Mouse (Mus musculus): Measurements from ENCODE around the gene Ppp1r13l. TPM values are rescaled to one million over a fixed set of nuclear protein-coding genes. Genes with fewer than 3 reads are reported as not detected.

Gene Ppp1r13l
- total RNA-seq, 2 experiments from 2014 or later, result 2.6 TPM

DNA sequence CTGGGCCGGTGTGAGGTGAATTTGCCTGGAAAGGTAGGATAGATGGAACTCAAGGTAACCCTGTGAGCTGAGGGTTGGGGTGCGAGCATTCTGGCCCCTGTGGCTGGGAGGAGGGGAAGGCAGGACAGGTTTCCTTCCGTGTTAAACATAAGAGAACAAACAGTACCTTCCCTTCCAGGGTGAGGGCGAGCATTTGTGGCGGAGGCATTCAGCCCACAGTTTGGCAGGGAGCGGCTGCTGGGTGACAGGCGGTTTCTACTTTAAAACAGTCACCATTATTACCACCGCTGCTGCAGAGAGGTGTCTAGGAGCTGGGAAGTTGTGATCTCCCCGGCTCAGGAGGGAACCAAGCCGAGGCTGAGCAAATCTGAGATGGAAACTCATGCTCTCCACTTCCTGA is 22.4 kb upstream of the Ppp1r13l start:
- no peak for DNase-seq

DNA sequence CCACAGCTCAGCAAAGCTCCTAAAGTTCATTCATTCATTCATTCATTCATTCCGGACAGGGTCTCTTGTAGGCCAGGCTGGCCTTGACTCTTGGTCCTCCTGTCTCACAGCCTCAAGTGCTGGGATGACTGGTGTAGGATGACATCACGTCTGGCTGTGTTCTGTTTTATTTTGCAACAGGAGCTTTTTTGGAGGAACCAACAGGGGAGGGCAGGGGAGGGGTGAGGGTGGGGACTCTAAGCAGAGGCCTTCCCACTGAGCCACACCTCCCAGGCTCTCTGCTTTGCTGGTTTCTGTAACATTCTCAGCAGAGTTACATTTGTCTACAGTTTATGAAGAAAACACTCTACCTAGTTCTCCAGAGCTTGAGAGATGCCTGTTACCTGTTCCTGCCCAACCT is 21.5 kb upstream of the Ppp1r13l start:
- DNase-seq, result no peak

DNA sequence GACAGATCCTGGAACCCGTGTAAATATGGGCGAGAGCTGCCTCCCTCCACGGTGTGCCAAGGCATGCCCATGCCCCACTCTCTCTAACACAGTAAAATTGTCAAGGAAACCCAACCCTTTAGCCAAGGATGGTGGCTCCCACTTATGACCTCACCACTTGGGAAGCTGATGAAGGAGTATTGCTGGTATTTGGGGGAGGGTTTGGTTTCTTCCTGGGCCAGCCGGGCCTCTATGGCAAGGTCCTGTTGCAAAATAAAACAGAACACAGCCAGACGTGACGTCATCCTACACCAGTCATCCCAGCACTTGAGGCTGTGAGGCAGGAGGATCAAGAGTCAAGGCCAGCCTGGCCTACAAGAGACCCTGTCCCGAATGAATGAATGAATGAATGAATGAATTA is 21.0 kb upstream of the Ppp1r13l start:
- no peak for DNase-seq

DNA sequence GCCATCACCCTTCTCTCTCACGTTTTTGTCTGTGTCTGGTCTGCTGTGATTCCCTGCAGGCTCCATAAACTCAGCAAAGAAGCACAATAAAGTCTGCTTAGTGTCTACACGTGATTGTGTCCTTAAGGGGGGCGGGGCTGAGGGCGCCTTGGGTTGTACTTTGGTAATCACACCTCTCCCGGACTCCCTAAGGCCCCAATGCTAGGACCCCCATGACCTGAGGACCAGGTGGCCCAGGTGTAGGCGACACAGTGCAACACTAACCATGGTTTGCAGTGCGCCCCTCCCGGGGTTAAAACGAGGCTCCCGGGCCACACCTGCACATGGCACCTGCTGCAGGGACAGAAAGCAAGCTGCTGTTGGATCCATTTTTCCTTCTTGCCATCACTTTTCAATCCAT is 18.3 kb upstream of the Ppp1r13l start:
- DNase-seq, result no peak

DNA sequence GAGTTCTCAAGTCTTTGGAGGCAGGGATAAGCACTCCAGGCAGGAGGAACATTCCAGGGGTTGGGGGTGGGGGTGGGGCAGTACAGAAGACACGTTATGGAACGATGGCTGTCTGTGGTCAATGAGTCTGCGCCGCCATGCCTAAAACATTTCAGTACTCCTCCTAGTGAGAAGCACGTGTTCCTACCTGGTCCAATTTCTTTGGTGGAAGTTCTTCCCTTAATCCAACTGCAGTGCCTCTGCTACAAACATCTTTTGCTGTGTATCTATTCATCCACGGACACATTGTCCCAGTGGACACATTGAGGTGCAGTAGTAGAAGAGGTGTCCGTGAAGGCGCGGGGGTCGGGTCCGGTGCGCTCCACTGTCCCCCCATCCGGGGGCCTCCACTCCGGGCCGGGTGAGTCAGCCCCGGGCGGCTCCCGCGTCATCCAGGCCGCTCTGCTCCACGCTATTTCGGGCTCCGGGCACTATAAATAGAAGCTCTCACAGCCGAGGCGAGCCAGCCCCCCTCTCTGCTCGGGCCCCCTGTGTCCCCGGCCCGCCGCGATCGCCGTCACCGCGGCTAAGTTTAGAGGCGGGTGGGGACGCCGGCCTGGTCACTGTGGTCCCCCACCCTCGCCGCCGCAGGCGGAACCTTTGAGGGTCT is 17.7 kb upstream of the Ppp1r13l start:
- peak; percentile 72 for DNase-seq

DNA sequence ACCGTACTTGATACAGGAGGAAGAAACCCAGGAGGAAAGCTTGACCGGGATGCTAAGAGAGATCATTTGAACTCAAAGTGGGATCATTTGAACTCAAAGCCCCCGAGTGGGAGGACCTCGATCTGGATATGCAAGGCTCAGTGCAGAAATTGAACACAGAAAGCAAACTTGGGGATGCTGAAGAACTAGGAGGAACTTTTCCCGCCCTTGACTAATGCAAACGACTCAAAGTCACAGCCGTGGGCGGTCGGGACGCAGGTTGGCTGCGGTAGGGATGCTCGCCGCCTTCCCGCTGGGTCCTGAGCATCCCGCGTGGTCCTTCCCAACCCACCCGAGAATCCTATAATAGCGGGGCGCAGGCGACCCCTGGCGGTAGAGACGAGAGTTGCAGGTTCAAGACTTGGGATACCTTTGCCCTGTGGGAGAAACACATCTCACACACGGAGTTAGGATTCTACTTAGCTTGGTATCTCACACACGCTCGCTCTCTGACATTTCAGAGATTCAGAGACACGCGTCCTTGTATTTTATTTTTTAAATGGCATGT is 17.0 kb upstream of the Ppp1r13l start:
- DNase-seq, result peak; percentile 71

DNA sequence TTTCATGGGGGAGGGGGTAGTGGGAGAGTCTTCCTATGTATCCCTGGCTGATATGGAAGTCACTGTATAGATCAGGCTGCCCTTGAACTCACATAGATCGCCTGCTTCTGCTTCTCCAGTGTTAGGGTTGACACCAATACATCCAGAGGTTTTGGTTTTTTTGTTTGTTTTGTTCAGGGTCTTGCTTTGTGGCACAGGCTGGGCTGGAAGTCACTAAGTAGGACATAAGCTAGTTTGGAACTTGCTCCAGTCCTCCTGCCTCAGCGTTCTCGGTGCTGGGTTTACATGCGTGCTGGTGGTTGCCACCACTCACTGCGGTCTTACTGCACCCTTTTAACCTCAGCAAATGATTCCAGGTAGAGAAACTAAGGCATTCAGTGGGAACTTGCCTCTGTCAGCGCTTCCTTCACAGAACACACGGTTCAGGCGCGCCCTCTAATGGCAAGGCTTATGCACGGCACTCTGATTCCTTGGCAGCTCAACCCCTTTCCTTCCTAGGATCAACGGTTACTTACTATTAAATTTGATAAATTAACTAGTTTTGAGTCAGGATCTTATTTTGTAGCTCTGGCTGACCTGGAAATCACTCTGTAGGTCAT is 16.2 kb upstream of the Ppp1r13l start:
- DNase-seq, result peak; percentile 57

DNA sequence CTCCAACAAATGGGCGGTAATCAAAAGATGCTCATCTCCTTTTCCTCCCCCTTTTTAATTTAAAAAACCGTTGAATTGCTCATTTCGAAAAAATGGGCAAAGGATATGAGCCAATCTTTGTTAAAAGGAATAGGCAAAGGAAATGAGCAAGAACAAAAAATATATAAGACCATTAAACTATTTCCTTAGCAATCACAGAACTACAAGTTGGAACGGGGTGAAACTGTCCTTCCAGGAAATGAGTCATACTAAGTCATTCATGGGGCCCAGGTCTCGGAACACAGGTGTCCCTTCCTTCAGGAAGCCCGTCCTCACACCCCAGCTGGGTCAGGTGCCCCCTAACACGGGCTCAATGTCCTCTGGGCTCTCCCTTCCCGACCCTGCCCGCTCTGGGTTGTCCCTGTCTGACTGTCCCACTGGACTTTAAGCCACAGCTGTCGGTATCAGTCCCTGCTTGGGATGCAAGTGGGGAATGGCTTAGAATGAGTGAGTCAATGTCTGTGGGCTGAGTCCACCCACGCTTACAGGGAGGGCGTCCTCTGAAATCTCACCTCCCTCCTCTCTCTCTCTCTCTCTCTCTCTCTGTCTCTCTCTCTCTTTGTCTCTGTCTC is 15.2 kb upstream of the Ppp1r13l start, which contains the start of gene Ercc1:
TSS of gene Ercc1 (plus strand) at position 542 of the 611 bp plus-strand sequence.
- DNase-seq, result no peak

DNA sequence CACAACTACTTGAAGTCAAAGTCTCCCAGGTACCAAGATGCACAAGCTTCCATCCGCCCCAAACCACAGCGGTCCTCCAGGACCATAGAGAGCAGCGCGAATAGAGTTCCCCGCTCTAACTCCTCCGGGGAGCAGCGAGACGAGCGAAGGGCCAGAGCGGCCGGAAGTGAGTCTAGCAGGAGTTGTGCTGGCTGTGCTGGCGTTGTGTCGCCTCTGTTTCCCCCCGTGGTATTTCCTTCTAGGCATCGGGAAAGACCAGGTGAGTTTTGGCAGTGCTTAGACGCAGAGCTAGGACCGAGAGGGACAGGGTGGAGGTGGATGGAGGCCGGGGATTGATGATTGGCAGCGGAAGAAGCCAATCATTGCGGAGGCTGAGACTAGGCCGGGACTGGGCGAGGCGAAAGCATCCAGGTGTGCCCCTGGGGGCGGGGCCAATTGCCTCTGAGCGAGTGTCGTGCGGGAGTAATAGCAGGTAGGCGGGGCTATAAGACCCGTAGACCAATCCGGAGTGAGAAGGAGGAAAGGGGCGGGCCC is 14.5 kb upstream of the Ppp1r13l start:
- DNase-seq, result peak; percentile 95

DNA sequence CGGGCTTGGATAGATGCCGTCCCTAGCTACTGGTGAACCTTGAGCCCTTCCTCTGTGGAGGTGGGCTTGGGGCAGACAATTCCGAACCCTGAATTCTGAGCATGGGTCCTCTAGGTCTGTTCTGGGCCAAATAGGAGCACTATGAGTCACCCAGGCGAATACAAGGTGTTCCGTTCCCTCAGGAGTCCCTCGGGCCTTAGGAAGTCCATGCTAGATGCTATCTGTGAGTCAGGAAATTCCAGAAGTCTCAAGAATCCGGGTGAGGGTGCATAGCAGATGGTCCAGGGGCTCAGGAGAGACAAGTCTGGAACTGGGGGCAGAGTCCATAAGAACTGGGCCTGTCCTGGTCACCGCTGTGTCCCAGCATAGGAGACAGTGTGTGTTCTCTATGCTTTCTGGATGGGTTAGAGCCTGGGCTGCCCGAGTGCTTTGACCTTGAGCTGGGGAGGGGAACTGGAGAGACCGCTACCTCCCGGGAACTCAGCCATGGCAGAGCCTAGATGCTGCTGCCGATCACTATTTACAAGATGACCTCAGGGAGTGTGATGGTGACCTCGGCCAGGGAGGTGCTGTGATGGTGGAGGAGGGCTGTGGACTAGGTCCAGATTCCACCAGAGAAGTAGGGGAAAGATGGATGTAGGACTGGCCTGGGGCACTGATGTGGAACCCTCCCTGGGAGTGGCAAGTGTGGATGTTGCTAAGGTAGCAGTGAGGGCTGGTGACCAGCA is 10.2 kb upstream of the Ppp1r13l start:
- DNase-seq, result no peak

DNA sequence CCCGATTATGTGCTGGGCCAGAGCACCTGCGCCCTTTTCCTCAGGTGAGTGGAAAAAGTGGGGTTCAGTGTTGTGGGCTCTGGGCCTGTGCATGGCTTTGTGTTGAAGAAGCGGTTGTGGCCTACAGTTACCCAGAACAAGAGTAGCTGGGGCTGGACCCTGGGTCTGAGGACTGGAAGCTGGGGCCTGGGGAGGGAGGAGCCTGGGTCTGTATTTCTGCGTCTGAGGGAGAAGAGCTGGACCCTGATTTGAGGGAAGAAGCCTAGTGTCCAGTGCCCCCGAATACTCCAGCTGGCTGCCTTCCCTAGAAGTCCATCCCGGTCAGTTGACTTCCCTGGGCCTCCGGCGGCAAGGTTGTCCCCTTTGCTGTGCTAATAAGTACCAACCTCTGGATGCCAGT is 9.3 kb upstream of the Ppp1r13l start:
- DNase-seq, result no peak

DNA sequence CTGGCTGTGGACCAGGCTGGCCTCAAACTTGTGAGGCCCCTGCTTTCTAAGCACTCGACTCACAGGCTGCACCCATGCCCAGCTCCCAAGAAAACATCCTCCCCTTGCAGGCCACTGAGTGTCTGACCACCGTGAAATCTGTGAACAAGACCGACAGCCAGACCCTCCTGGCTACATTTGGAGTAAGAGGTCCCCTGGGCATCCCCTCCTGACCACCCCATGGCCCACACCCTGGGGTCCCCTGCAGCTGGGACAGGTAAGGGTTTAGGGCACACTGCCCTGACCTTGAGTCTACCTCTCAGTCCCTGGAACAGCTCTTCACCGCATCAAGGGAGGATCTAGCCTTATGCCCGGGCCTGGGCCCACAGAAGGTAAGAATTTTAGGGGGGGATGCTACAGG is 4.6 kb upstream of the Ppp1r13l start:
- DNase-seq, result no peak

DNA sequence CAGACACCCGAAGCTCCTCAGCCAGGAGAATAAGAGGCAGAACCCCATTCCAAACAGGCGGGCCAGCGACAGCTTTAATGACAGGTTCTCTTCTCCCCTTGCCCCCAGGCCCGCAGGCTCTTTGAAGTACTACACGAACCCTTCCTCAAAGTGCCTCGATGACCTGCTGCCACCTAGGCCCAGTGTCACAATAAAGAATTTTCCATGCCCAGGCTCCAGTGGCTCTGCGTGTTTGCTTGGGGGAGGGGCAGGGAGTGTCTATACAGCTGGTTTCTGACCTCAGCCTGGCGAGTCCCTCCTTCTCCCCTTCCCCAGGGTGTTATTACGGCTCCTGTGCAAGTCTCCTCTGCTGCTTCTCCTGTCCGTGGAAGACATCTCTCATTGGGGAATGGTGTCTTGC is 3.2 kb upstream of the Ppp1r13l start:
- no peak for DNase-seq

DNA sequence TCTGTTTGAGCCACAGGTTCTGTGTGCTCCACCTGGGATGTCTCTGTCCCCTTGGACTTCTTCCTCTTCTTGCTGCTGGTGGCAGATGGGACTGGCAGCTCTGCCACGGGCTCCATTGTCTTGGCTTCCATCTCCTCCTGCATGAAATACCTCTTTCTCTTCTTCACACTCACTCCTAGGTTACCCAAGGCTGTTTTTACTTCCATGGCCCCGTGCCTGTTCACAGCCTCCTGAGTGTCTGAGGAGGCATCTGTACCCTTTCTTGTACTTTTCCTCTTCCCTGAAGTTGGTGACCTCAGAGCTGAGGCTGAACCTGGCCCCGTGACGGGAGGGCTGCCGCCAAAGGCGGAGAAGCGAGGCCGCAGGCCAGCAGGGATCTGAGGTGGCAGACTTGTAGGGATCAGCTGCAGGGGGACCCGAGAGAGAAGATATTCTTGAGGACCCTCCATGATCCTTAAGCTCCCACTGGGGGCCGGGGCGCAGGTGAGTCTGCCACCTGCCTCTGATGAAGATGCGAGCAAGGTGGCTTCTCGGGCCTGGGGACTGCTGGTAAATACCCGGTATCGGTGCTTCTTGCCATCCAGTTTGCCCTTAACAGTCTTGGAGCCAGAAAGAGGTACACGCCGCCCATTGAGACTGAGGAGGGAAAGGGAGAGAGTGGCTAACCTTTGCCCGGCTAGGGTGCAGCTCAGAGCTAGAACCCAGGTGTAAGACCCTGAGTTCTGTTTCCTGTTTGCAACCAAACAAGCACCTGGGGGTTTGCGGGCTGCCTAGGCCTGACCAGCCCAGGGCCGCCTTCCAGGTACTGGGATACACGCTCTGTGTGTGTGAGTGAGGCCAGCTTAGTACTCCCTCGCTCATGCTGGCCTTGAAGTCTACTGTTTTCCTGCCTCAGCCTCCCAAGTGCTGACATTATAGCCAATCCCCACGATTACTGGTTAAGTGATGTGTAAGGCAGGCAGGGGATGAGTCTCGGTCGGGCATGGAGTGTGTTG is 1.9 kb upstream of the Ppp1r13l start:
- no peak for DNase-seq

DNA sequence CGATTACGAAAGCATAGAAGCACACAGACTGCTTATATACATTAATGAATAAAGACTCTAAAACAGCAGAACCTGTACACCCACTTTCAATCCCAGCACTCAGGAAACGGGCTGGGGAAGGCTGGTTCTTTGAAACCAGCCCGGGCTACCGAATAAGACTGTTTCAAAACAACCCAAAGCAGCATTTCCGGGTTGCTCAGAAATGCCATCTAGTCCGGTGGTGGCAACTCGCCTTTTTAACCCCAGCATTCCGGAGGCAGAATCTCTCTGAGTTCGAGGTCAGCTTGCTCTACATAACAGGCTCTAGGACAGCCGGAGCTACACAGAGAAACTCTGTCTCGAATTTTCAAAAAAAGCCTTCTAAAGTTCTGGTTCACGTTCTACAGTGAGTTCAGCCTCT is 915 bp upstream of the Ppp1r13l start:
- DNase-seq, result no peak

DNA sequence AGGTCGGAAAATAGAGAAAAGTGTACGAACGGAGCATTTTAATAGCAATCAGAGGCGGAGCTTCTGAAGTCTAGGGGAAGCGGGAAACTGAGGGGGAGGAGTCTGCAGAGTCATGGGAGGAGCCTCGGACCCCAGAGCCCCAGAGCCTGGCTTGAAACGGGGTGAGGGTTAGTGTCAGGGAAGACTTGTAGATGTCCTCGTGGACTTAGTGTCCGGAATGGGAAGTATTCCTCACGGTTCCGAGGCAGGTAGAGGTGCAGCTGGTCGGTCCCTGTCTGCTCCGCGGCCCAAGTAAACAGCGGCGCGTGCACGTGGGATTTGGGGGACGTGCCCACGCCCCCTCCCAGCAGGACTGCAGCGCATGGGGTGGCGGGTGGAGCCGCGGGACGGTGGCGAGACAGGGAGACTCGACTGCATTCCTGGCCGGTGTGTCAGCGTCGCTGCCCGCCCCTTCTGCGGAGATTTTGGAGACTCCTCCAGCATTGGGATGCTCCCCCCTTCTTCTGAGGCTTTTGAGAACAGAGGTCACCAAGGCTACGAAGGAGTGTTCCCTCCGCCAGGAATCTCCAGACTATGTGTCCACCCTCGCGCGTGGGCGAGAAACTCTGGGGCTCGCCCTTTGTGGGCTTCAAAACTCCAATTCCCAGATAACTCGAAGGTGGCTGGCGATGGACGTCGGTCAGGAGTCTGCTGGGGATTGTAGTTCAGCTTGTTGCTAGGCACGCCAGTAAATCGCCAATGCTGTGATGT is 518 bp downstream of the Ppp1r13l start:
- peak; percentile 72 for DNase-seq

DNA sequence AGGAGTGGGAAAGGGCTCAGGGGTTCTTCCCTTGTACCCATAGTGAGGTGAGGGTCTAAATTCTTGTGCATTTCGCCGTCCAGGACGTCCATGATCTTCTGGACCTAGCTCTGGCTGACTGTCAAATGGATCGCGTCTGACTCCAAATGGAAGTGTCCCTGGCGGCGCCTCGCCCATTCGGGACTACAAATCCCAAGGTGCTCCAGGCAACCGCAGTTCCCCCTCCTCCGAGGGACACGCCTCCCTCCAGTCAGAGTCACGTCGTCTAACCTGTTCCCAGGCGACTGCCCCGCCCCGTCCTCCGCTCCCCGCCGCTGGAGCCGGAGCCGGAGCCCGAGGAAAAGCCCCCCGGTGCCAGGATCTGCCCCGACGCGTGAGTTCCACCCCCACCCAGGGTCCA is 1.4 kb downstream of the Ppp1r13l start:
- DNase-seq, result peak; percentile 91

DNA sequence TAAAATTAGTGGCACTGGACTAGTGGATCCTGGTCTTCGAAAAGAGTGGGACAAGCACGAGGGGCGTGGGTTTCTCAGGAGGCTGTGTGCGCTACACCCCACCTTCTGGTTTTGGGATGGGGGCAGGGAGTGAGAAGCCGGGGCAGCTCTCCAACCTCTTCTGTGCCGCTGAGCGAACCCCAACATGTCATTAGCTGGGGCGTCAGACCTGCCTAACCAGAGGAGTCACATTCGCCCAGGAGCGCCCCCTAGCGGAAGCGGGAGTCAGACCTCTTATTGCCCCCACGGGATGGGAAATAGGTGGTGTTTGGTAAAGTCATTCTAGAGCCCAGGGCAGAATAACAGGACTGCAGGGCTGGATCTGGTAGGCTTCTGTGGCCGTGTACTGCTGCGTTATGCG is 2.2 kb downstream of the Ppp1r13l start:
- peak; percentile 63 for DNase-seq

DNA sequence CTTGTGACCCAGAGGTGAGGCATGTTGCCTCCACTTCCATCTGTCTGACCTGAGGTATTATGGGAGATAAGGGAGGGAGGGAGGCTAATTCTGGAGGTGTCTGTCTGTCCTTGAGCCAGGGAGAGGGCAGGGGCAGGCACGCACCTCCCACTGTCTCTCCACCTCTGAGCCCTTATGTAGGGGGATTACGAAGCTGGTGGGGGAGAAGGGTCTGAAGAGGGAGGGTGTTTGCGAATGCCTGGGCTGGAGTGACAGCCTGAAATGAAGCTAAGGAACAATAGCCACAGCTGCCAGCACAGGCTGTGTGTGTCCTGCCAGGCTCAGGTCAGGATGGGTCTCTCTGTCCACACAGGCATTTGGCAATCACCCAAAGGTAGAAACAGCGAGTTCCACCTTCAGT is 2.7 kb downstream of the Ppp1r13l start:
- no peak for DNase-seq

DNA sequence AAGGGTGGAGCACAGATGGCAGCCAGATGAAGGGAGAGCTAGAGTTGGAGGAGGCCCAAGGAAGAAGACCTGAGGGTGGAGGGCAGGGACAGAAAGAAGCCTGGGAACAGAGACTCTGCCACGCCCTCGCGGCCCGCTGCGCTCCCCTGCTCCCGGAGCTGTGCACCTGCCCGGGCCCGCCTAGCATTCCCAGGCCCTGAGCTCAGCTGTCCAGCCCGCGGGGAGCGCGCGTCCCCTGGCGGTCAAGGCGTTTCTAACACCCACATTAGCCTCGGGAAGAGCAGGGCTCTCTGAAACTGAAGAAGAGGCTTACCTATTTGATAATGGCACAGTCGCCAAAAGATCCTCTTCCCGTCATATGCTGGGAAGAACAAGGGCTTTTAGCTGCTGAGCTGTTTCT is 4.3 kb downstream of the Ppp1r13l start:
- DNase-seq, result peak; percentile 72

DNA sequence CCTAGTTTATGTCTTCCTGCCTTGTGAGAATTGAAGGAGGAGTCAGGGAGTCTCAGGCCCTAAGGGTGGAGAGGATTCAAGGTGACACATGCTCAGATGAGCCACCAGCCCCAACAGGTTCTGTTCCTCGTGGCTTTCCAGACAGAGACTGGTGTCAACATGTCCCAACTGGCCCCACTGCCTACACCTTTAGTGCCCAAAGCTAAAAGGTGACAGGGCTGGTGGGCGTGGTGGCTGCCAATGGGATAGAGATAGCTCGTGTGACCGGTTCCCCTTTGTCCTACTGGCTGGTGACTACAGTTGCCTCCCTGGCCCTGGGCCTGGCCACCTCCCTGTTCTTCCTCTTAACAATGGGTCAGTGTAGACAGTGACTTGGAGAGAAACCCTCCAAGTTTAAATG is 5.8 kb downstream of the Ppp1r13l start:
- DNase-seq, result no peak
